Mouse (Mus musculus): ENCODE results near the gene Flt3l.
A peak's percentile ranks its signal among the peaks of the same experiment; 100 is the strongest.
"Not testable (repeated sequence)": the region's sequence is repeated elsewhere in the genome, so short reads cannot be mapped to it uniquely, and the experiment has no call there.

Flt3l gene

DNA sequence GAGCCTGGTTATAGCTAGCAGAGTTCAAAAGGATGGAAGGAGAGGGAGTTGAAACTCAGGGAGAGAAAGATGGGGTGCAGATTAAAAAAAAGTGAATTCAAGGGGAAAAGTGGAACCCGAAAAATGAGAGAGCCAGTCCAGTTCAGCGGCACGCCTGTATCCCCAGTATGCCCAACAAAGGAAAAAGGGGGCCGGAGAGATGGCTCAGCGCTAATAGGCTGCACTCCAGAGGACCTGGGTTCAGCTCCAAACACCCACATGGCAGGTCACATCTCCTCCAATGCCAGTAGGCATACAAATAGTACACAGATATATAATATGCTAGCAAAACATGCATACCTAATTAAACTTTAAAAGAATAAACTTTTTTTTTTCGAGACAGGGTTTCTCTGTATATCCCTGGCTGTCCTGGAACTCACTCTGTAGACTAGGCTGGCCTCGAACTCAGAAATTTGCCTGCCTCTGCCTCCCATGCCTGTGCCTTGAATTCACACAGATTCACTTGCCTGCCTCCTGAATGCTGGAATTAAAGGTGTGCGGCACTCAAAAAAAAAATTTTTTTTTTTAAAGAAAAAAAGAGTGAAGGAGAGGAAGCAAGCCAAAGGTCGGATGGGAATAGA lies 26.9 kb upstream of the Flt3l start:
- no peak for DNase-seq

GRCm38 (mm10) chr7:45162551-45162950 lies 26.3 kb upstream of the Flt3l start:
- no peak for DNase-seq

- DNase-seq = peak; percentile 91
Measured at GRCm38 (mm10) chr7:45161612-45162473, 25.6 kb upstream of the Flt3l start.

DNA sequence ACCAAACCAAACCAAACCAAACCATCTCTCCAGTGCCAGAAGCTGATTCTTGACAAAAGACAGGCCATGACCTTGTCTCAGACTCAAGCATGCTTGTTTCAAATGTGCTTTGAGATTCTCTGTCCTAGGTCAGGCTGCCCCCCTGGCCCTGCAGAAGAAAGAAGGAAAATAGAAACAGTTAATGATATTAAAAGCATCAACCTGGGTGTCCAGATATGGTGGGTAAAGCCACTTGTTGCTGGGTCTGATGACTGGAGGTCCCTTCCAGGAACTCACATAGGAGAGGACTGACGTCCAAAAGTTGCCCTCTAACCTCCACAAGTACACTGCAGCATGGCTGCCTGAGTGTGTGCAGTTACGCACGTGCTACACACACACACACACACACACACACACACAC lies 24.6 kb upstream of the Flt3l start:
- DNase-seq = no peak

DNA sequence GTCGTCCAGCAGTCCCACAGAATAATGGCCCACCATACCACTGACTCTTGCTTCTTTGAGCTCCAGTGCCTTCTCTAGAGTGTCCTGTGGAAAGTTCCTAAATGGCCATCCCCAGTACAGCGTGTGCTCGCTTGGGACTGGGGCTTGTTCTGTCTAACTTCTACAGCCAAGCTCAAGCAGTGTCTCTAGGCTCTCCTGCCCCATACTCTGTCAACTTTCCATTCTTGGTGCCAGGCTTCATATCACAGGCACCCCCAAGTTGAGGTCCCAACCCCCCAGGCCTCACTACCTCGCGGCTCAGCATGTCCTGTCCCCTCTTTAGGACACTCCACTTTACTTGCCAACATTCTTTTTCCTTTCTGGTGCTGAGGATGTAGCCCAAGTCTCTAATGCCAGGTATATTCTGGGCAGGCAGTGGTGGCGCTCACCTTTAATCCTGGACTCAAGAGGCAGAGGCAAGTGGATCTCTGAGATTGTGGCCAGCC lies 24.1 kb upstream of the Flt3l start:
- no peak for DNase-seq

- DNase-seq = no peak
Measured at GRCm38 (mm10) chr7:45158991-45159390, 22.8 kb upstream of the Flt3l start.

DNA sequence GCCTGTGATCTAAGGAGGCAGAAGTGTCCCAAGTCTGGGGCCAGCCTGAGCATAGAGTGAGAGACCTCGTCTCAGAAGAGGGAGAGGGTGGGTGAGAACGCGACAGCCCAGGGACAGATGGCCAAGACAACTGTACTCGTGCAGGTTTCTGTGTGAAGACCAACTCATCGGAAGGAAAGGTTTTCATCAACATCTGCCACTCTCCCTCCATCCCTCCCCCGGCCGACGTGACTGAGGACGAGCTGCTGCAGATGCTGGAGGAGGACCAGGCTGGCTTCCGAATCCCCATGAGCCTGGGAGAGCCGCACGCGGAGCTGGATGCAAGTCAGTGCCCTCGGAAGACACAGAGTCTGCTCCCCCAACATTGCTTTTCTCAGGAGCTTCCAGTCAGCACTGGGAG lies 21.2 kb upstream of the Flt3l start:
- no peak for DNase-seq

GRCm38 (mm10) chr7:45156206-45156605 lies 20.0 kb upstream of the Flt3l start:
- no peak for DNase-seq

DNA sequence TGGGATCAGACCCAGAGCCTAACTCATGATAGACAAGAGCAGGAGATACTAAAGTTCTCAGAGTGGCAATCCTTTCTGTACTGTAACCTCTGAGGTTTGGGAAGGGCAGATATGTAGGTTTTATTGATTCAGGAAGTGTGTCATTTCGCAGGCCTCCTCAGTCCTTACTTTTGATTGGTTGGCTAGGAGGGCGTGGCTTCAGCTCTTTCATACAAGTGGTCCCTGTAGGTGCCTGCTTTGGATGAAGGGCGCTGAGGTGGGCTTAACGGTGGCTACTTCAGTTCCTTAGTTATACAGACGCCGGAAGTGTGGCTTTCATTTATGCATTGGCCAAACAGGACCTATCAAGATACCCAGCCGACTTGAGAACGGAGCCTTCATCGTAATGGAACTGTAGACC lies 19.4 kb upstream of the Flt3l start:
- peak; percentile 12 for DNase-seq

DNA sequence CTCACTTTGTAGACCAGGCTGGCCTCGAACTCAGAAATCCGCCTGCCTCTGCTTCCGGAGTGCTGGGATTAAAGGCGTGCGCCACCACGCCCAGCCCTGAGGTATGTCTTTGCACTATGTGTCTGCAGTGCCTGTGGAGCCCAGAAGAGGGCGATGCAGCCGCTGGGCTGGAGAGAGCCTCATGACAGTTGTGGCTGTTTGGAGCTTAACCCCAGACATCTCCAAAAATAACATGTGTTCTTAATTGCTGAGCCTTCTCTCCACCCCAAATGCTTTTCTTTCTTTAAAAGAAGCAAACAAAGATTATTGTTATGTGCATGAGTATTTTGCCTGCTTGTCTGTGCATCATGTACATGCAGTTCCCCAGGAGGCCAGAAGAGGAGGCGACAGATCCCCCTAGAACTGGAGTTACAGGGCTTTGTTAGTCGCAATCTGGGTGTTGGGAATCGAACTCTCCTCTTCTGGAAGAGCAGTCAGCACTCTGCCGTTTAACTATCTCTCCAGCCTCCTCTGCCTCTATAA lies 18.8 kb upstream of the Flt3l start:
- DNase-seq = peak; percentile 51

DNA sequence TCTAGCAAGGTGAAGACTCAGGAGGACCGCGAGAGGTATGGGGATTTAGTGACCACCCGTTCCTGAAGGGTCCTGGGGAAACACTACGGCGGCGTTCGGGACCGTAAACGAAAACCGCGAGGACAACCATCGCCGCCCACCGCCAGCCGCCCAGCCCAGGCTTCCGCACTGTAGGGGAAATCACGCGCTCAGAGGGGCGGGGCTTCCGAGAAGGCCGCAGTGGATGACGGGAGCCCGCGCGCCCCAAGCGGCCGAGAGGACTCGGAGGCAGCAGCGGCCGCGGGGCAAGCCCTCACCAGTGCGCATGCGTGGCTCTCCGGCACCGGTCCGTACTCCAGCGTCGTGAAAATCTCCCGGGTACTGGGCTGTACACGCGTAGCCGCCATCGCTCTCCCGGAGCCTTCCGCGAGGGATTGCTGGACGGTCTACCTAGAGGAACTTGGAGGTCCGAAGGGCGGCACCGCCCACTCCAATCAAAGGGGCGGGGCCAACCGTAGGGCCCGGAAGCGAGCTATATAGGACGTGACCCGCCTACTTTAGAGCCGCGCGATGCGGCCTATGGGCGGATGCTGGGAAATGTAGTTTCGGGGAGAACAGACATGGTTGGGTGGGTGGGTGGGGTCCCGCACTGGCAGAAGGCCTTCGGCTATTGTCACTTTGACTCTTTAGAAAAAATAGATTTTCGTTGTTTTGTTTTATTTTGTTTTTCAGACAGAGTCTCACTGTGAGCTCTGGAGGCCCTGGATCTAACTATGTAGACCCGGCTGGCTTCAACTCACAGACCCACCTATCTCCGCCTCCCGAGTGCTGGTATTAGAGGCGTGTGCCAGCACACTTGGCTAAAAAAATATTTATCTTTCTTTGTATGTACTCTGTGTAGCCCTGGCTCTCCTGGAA lies 18.1 kb upstream of the Flt3l start, which contains the start of the genes Pih1d1 and Aldh16a1:
Gene Pih1d1, plus strand, starts transcription at position 208 of the 897 bp plus-strand sequence.
Gene Aldh16a1, minus strand, starts transcription at position 489 of the 897 bp plus-strand sequence.
- peak; percentile 97 for DNase-seq

- no peak for DNase-seq
Measured at GRCm38 (mm10) chr7:45153586-45153985, 17.4 kb upstream of the Flt3l start.

DNA sequence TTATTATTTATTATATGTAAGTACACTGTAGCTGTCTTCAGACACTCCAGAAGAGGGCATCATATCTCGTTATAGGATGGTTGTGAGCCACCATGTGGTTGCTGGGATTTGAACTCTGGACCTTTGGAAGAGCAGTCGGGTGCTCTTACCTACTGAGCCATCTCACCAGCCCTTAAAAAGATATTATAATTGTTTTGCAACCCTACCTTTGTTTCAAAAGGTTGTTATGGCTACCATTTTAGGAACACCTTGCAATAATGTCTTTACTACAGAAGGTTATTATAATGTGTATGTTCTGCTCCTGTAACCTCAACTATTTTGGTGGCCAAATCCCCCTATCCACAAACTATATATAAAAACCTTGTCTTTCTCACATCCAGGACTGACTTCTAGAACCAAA lies 16.8 kb upstream of the Flt3l start:
- DNase-seq = not testable (repeated sequence)

GRCm38 (mm10) chr7:45151303-45151702 lies 15.1 kb upstream of the Flt3l start:
- no peak for DNase-seq

DNA sequence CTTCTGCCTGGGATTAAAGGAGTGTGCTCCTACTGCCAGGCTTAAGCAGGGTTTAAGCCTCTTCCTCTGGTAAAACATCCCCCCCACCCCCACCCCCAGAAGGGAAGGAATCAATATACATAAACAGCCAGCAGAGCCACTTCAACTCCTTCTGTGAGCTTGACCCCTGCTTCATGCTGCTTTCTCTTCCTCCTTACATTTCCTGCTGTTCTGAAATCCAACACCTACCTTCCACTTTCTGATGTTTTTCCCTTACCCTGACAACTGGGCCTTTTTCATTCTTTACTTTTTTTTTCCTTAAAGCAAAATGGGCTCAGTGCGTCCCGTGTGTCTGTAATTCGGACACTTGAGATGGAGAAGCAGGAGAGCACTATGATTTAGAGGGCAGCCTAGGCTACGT lies 14.1 kb upstream of the Flt3l start:
- DNase-seq = peak; percentile 23

- no peak for DNase-seq
Measured at GRCm38 (mm10) chr7:45149545-45149944, 13.3 kb upstream of the Flt3l start.

DNA sequence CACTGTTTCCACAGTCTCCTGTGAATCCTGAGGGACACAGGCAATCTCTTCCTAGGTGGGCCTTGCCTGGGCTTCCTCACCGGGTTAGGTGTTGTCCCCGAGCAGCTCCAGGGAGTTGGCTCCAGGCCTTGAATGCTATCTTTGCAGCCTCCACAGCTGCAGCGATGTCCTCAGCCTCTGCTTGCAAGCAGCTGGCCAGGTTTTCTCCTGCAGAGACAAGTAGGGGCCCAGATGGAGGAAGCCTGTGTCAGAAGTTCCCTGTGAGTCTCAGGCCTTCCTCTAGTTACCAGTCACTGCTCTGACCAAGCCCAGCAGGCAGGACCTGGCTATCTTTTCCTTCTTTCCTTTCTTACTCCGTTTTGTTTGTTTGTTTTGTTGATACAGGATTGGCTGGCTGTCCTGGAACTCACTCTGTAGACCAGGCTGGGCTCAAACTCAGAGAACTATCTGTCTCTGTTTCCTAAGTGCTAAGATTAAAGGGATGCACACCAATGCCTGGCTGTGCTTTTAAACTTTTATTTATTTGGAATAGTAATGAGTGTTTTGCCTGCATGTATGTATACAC lies 12.4 kb upstream of the Flt3l start:
- DNase-seq = no peak

DNA sequence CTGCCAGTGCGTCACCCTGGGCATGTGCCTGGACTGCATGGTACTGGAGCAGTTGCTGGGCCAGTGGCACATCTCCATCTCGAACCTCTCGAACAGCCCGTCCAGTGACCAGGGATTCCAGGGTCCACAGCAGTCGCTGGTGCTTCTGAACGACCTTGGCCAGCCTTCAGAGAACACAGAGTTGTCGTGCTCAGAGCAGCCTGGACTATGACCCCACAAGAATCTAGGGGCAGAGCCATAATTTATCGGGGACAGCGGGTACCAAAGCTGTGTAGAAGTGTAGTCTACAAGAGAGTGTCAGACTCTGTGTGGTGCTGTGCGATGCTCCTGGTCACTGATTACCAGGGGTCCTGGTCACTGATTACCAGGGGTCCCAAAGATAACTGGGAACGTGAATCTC lies 11.7 kb upstream of the Flt3l start:
- no peak for DNase-seq

- no peak for DNase-seq
Measured at GRCm38 (mm10) chr7:45147267-45147666, 11.0 kb upstream of the Flt3l start.

DNA sequence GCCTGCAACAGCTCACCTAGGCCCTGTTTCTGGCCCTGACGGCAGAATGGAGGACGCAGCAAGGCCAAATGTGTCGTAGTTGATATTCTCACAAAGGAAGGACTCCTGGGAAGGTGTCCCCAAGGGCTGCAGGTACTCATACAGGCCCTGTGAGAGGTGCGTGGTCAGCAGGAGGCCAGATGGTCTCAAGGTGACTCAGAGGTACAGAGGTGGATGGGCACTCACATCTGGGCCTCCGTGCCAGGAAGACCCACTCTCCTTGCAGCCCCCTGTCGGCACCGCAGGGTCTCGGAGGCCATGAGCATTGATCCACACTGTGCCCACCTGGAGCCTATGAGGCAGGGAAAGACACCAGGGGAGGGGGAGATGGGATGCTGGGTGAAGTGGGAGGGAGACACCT lies 9.2 kb upstream of the Flt3l start:
- no peak for DNase-seq

DNA sequence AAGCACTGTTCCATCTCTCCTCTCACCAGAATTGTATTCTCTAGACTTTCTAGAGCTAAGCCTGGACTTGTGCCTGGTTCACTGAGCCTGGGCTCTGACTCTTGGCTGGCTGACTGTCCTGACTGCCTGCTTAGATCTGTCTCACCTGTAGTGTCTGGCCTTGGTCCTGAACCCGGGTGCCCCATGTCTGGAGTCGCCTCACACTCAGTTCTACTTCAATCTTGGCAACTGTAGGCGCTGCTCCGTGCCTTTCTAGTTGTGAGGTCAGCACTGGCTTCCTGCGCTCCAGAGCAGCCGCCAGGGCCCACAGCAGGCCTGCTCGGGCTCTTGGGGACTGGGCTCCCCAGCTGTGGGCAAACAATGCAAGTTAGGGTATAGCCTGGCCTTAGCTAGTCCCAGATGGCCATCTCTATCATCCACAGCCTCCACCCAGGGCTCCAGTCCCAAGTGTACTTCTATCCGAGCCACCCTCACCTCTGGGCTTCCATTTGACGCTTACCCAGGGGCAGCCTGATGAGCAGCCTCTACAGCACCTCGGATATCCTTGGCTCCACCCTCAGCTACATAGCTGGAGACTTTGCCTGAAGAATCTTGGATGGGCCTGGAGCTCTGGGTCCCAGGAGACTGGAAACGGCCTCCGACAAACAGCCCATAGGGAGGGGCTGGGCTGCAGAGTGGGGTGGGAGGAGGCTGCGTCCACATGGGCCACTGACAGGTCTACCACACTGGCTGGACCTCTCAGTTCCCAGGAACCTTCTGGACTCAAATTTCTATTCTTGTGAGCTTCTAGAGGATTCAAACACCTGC lies 8.3 kb upstream of the Flt3l start:
- DNase-seq = no peak

DNA sequence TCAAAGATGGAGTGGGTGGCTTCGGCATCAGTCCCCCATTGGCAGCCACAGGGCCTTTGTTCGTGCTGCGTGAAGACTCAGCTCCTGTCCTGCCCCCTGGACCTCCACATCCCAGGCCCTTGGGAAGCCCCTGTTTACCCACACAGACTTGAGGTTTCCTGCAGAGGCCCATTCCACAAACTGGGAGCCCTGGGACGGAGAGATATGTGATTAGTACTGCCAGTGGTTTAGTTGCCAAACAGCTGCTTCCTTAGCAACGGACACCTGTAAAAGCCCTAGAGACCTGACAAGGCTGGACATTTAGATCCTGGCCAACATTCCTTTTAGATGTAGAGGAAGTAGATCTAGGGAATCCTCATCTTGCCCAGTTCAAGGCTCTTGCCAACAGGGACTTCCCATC lies 5.7 kb upstream of the Flt3l start:
- DNase-seq = no peak

All from retina, postnatal 1 day (tissue).